16 mouse cellular contexts compared by ENCODE assay signal in the genomic region with DNA sequence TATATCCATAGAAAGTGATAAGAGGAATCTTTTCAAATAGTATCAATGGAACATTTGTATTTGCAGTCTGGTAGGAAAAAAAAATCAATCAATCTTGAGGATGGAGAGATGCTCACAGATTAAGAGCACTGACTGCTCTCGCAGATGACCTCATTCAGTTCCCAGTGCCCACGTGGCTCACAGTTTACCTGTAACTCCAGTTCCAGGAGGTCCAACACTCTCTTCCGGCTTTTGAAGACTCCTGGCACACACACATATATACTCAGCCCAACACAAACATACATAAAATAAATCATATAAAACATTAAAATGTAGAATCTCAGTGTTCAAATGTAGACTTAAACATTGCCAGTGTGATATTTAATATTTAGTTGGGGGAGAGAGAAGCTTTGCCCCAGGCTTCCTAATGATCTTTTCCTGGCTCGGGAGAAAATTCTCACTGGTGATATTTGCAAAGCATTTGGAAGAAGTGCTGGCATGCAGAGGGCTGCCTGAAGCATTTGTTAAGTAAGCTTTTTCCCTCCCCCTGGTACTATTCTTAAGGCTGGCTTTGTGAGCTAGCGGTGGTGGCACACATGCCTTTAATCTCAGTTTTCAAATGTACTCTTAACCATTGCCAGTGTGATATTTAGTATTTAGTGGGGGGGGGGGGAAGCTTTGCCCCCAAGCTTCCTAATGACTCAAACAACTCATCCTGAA. TPM values are rescaled to one million over a fixed set of nuclear protein-coding genes. Genes with fewer than 3 reads are reported as not detected.
"Had no signal": no experiment of that assay in that cellular context is flagged by ENCODE, and none has a peak within 500 bp of the region (broad histone marks: within the 10 kb centered on the region; RNA-seq: fewer than 3 reads in every experiment).

No protein-coding gene starts in this region.

- DNase-seq: kidney, adult 8-10 months; kidney, postnatal 25 days; layer of hippocampus, adult 9-11 months; retina, postnatal 1 day; right cerebral cortex, postnatal 4 days; spleen, adult 18-20 months; thymus, adult 2 months; thymus, postnatal 25 days had no signal

- H3K4me3 ChIP-seq: limb, embryonic 10.5 days; liver, embryonic 12.5 days; lung, embryonic 15.5 days; midbrain, embryonic 13.5 days; neural tube, embryonic 13.5 days had no signal

- H3K4me2 ChIP-seq: liver, embryonic 12.5 days; lung, embryonic 15.5 days; midbrain, embryonic 13.5 days; neural tube, embryonic 13.5 days had no signal

- ATAC-seq: inflammation-experienced regulatory T-cells, adult 6 months; intestine, postnatal 0 days; liver, embryonic 12.5 days; midbrain, embryonic 13.5 days had no signal

- H3K27me3 ChIP-seq: lung, embryonic 15.5 days; midbrain, embryonic 13.5 days; neural tube, embryonic 13.5 days had no signal

- H3K9me3 ChIP-seq: limb, embryonic 10.5 days; liver, embryonic 12.5 days; lung, embryonic 15.5 days; midbrain, embryonic 13.5 days; neural tube, embryonic 13.5 days had no signal

- H3K4me1 ChIP-seq: limb, embryonic 10.5 days; lung, embryonic 15.5 days had no signal

- H3K9ac ChIP-seq: liver, embryonic 12.5 days; lung, embryonic 15.5 days; midbrain, embryonic 13.5 days; neural tube, embryonic 13.5 days had no signal

- H3K27ac ChIP-seq: limb, embryonic 10.5 days; liver, embryonic 12.5 days; lung, embryonic 15.5 days; neural tube, embryonic 13.5 days had no signal

- H3K36me3 ChIP-seq: limb, embryonic 10.5 days; liver, embryonic 12.5 days; lung, embryonic 15.5 days; midbrain, embryonic 13.5 days; neural tube, embryonic 13.5 days had no signal

RNA-seq across cellular contexts. Expression of a gene that starts 45.2 kb away (rescaled TPM):
- total RNA-seq: megakaryocyte-erythroid progenitor cell, adult 5-6 weeks had no signal
- polyA plus RNA-seq: inflammation-experienced regulatory T-cells, adult 6 months had no signal
